12 mouse cellular contexts compared by ENCODE assay signal in the genomic region with DNA sequence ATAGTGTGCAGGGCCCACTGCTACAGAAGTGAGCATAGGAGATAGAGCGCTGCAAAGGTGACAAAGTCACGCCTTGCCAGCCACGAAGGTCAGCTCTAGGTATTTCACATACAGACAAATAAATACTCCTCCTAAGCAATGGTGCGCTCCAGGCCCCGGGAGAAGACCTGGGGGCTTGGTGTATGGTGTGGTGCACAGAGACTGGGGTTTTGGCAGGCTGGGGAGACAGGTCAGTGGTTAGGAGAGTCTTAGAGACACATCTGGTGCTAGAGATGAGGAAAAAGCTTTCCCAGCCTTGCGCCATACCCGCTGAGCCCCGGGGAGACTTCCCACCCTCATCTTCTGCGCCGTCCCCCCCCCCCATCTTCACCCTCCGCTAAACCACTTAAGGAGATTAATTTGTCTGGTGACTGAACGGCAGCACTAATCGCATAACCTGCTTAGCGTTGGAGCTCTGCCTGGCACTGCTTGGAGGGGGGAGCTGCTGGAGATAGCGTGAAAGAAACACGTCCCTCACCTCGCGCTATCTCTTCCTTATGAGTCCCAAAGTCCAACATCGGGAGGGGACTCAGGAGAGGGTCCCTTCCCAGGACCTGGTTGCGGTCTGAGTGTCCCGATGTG. TPM values are rescaled to one million over a fixed set of nuclear protein-coding genes. Genes with fewer than 3 reads are reported as not detected.
DNase-seq lines count a peak whose midpoint lies in the region; ATAC-seq lines count a peak whose summit lies in the region.
"Had no signal": no experiment of that assay in that cellular context is flagged by ENCODE, and none has a peak within 500 bp of the region (broad histone marks: within the 10 kb centered on the region; RNA-seq: fewer than 3 reads in every experiment).

No protein-coding gene starts in this region.

- H3K36me3 ChIP-seq in kidney, embryonic 15.5 days = peaks cover 19% of the 10 kb centered on the region
- H3K36me3 ChIP-seq in forebrain, embryonic 14.5 days (ENCODE audit: control insufficient read depth, insufficient read depth, low read length) = peaks cover 23% of the 10 kb centered on the region
- H3K36me3 ChIP-seq in intestine, embryonic 16.5 days (ENCODE audit: control insufficient read depth, insufficient read depth, low read length) = 0 out of 2 replicates have a peak, but pooled peaks cover 8% of the 10 kb centered on the region
- H3K36me3 ChIP-seq: G1E had no signal

- no peaks in the 10 kb centered on the region for H3K9me3 ChIP-seq in kidney, embryonic 15.5 days (replicated peaks)
- H3K9me3 ChIP-seq in forebrain, embryonic 14.5 days (replicated peaks; ENCODE audit: control insufficient read depth, low read length) = no peaks in the 10 kb centered on the region
- H3K9me3 ChIP-seq in intestine, embryonic 16.5 days (ENCODE audit: control insufficient read depth, low read length) = no peaks in the 10 kb centered on the region

- no peaks in the 10 kb centered on the region for H3K27me3 ChIP-seq in kidney, embryonic 15.5 days
- no peaks in the 10 kb centered on the region for H3K27me3 ChIP-seq in forebrain, embryonic 14.5 days (replicated peaks; ENCODE audit: control insufficient read depth, insufficient read depth, low read length)
- no peaks in the 10 kb centered on the region for H3K27me3 ChIP-seq in intestine, embryonic 16.5 days (replicated peaks; ENCODE audit: control insufficient read depth, insufficient read depth, low read length)

- DNase-seq in kidney, postnatal 10 days = no peak
- peak; percentile 64 for DNase-seq in forebrain, embryonic 14.5 days (ENCODE audit: low spot score)
- DNase-seq in retina, adult 2 months (ENCODE audit: low read depth, low spot score) = peak; percentile 77
- no peak for DNase-seq in B cell, adult 2 months
- DNase-seq: cerebellum, adult 11-12 months; kidney, adult 9 months; lung, postnatal 10 days had no signal

- 48% methylated on average over 21 of the region's 21 CpGs for WGBS in kidney, embryonic 15.5 days
- 17% methylated on average over 21 of the region's 21 CpGs for WGBS in forebrain, embryonic 14.5 days
- 31% methylated on average over 21 of the region's 21 CpGs for WGBS in intestine, embryonic 16.5 days

- ATAC-seq in kidney, embryonic 15.5 days (replicated peaks; ENCODE audit: low FRiP score) = 0 out of 2 replicates have a peak, but pooled peaks have one; percentile 7
- ATAC-seq in forebrain, embryonic 14.5 days = peak; percentile 45
- ATAC-seq in intestine, embryonic 16.5 days = peak; percentile 39; the same call in 1 of the 2 replicates
- no peak for ATAC-seq in megakaryocyte, adult 5-6 weeks (ENCODE audit: poor library complexity, severe bottlenecking)
- ATAC-seq in granulocyte monocyte progenitor cell, adult 5-6 weeks (replicated peaks; ENCODE audit: poor library complexity, severe bottlenecking) = no peak

- H3K27ac ChIP-seq in kidney, embryonic 15.5 days = no peak overlapping the region
- H3K27ac ChIP-seq in forebrain, embryonic 14.5 days (ENCODE audit: low read depth, low read length) = peak overlapping the region; percentile 65
- H3K27ac ChIP-seq in intestine, embryonic 16.5 days (ENCODE audit: low read length) = no peak overlapping the region

- H3K4me2 ChIP-seq in kidney, embryonic 15.5 days = no peak overlapping the region
- peak overlapping the region; percentile 37 for H3K4me2 ChIP-seq in forebrain, embryonic 14.5 days (ENCODE audit: low read length)
- H3K4me2 ChIP-seq in intestine, embryonic 16.5 days (ENCODE audit: low read depth, low read length) = no peak overlapping the region

- no peak overlapping the region for H3K4me3 ChIP-seq in kidney, embryonic 15.5 days (replicated peaks)
- H3K4me3 ChIP-seq in forebrain, embryonic 14.5 days (ENCODE audit: low read depth, low read length) = no peak overlapping the region; the same call in 1 of the 2 replicates
- no peak overlapping the region for H3K4me3 ChIP-seq in intestine, embryonic 16.5 days (ENCODE audit: low read length)

- no peak overlapping the region for H3K9ac ChIP-seq in kidney, embryonic 15.5 days
- H3K9ac ChIP-seq in forebrain, embryonic 14.5 days (ENCODE audit: low read length) = no peak overlapping the region; the same call in 1 of the 2 replicates
- no peak overlapping the region for H3K9ac ChIP-seq in intestine, embryonic 16.5 days (ENCODE audit: low read depth, low read length)

- peaks cover 5% of the 10 kb centered on the region; the same call in 1 of the 2 replicates for H3K4me1 ChIP-seq in kidney, embryonic 15.5 days
- H3K4me1 ChIP-seq in forebrain, embryonic 14.5 days (ENCODE audit: control insufficient read depth, insufficient read depth, low read length) = peaks cover 25% of the 10 kb centered on the region
- peaks cover 8% of the 10 kb centered on the region; the same call in 1 of the 2 replicates for H3K4me1 ChIP-seq in intestine, embryonic 16.5 days (ENCODE audit: control insufficient read depth, insufficient read depth, low read length)

RNA-seq across cellular contexts. Expression of a gene that starts 39.4 kb away (rescaled TPM):
- polyA plus RNA-seq in kidney, embryonic 15.5 days (2015; fragmentation: Nextera tagmentation; extraction: Ambion mirVana) = 93.4 and 95.4 TPM in 2 replicates
- 83.2 and 86.7 TPM in 2 replicates for polyA plus RNA-seq in forebrain, embryonic 14.5 days (2014; fragmentation: Nextera tagmentation; extraction: Ambion mirVana)
- polyA plus RNA-seq in intestine, embryonic 16.5 days (2015; fragmentation: Nextera tagmentation; extraction: Ambion mirVana) = 132 and 139 TPM in 2 replicates
- 60.7 and 63.5 TPM in 2 replicates for total RNA-seq in megakaryocyte, adult 5-6 weeks (2015)
- 52.0 and 60.3 TPM in 2 replicates for total RNA-seq in megakaryocyte, adult 5-6 weeks (2017)
- total RNA-seq in granulocyte monocyte progenitor cell, adult 5-6 weeks (2014; fragmentation: Nextera tagmentation) = 111 and 133 TPM in 2 replicates
- total RNA-seq in granulocyte monocyte progenitor cell, adult 5-6 weeks (2017) = 120 and 124 TPM in 2 replicates

Comparison
In these comparisons a context has a peak if more than half of its experiments do, and no peak if none do; other contexts are left out.
1. ATAC-seq: peak in kidney, embryonic 15.5 days (single experiment), forebrain, embryonic 14.5 days (single experiment) and intestine, embryonic 16.5 days (single experiment); none in megakaryocyte, adult 5-6 weeks (single experiment) and granulocyte monocyte progenitor cell, adult 5-6 weeks (single experiment).
2. DNase-seq: peak in forebrain, embryonic 14.5 days (single experiment) and retina, adult 2 months (single experiment); none in kidney, postnatal 10 days (single experiment) and B cell, adult 2 months (0 of 2).